Mouse (Mus musculus): ENCODE measurements at regions not wholly inside any gene's neighbourhood (a gene's known extent, or its start where the extent isn't known, plus 50 kb on each side); places are given as distances from the start of the nearest gene placed in this dataset.
A peak's percentile ranks its signal among the peaks of the same experiment; 100 is the strongest.

DNA sequence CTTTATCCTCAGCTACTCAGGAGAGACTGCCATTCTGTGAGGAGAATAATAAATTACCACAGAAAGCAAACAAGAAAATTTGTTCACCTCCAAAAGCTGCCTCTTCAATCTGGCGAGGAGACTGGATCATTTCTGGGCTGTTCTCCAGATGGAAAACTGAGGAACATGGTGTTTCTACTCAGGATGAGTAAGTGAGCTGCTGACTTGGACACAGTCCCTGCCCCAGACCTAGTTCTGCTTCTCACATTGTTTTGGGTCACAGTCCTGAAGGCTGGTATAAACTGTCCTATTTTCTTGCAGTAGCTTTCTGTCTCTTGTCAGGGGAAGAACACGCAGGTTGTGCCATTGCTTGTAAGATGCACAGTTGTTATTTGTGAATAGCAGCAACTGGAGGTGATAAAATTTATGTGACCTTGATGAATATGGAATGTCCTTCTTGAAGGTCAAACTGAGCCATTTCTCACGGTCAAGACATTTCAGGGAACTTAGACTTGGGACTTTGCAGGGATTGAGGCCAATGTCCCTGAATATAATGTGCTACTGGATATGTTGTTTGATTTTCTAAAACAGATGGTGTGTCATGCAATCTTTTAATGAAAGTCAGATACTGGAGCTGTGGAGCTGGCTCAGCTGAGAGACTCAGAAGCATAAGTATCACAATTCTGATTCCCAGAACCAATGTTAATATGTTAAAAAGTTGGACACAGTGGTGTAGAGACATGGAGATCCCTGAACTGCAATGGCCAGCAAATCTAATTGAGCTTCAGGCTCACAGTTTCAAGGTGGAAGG, 102.2 kb downstream of the Edn1 start:
- Histone ChIP-seq H3K9ac (no peak overlapping the region), H3K27ac (replicated peaks) (no peak overlapping the region), H3K27me3 (replicated peaks) (no peaks in the 10 kb centered on the region), H3K36me3 (no peaks in the 10 kb centered on the region), H3K9me3 (no peaks in the 10 kb centered on the region), H3K4me3 (no peak overlapping the region), H3K4me1 (no peaks in the 10 kb centered on the region), H3K4me2 (no peak overlapping the region)
- ATAC-seq (ENCODE audit: extremely low read depth, insufficient number of reproducible peaks, low FRiP score, low TSS enrichment) = no peak
- WGBS = 74% methylated on average over 3 of the region's 3 CpGs

- Histone ChIP-seq H3K27ac (replicated peaks) (no peak overlapping the region), H3K4me1 (no peaks in the 10 kb centered on the region), H3K9me3 (no peaks in the 10 kb centered on the region), H3K36me3 (no peaks in the 10 kb centered on the region), H3K4me2 (no peak overlapping the region), H3K27me3 (replicated peaks) (no peaks in the 10 kb centered on the region), H3K9ac (no peak overlapping the region), H3K4me3 (no peak overlapping the region)
- 83% methylated on average over 1 of the region's 1 CpGs for WGBS
- ATAC-seq (ENCODE audit: extremely low read depth, insufficient number of reproducible peaks, low FRiP score, low TSS enrichment) = no peak
These were observed 111.5 kb downstream of the Edn1 start for GRCm38 (mm10) chr13:42412652-42413282.

- WGBS = 0% methylated on average over 1 of the region's 1 CpGs
- H3K36me3 ChIP-seq = no peaks in the 10 kb centered on the region
- no peak overlapping the region for H3K4me2 ChIP-seq
- H3K9ac ChIP-seq = no peak overlapping the region
- no peaks in the 10 kb centered on the region for H3K27me3 ChIP-seq (replicated peaks)
- no peaks in the 10 kb centered on the region for H3K9me3 ChIP-seq
- no peak overlapping the region for H3K27ac ChIP-seq (replicated peaks)
- no peak for ATAC-seq (ENCODE audit: extremely low read depth, insufficient number of reproducible peaks, low FRiP score, low TSS enrichment)
- no peaks in the 10 kb centered on the region for H3K4me1 ChIP-seq
- no peak overlapping the region for H3K4me3 ChIP-seq
These were observed 145.6 kb downstream of the Edn1 start for GRCm38 (mm10) chr13:42446921-42447320.

- Histone ChIP-seq H3K9me3 (no peaks in the 10 kb centered on the region), H3K4me2 (no peak overlapping the region), H3K36me3 (no peaks in the 10 kb centered on the region), H3K4me3 (no peak overlapping the region), H3K4me1 (no peaks in the 10 kb centered on the region), H3K9ac (no peak overlapping the region), H3K27ac (replicated peaks) (no peak overlapping the region), H3K27me3 (replicated peaks) (no peaks in the 10 kb centered on the region)
- 74% methylated on average over 5 of the region's 5 CpGs for WGBS
- ATAC-seq (ENCODE audit: extremely low read depth, insufficient number of reproducible peaks, low FRiP score, low TSS enrichment) = no peak
These were observed 152.4 kb downstream of the Edn1 start for GRCm38 (mm10) chr13:42453665-42454064.

DNA sequence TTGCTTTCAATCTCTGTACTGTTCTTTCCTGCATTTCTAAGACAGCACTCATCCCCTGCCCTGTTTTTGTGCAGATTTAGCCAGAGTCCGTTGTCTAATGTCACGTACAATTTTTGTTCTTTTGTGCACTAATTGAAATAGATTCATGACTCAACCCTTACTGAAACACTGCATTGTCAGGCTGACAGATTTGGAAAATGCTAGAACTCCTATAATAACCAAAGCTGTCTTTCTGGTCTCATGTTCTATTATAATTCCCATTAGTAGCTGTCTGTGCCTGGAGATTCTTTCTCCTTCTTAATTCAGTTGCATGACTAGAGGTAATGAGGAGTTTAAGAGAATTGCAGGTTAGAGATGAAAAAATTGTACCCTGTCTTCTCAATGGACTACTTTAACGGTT, 158.6 kb downstream of the Edn1 start:
- Histone ChIP-seq H3K4me2 (no peak overlapping the region), H3K27me3 (replicated peaks) (no peaks in the 10 kb centered on the region), H3K27ac (replicated peaks) (no peak overlapping the region), H3K9ac (no peak overlapping the region), H3K4me3 (no peak overlapping the region), H3K9me3 (no peaks in the 10 kb centered on the region), H3K4me1 (no peaks in the 10 kb centered on the region), H3K36me3 (no peaks in the 10 kb centered on the region)
- ATAC-seq (ENCODE audit: extremely low read depth, insufficient number of reproducible peaks, low FRiP score, low TSS enrichment) = no peak
- WGBS = 70% methylated on average over 3 of the region's 3 CpGs

- Histone ChIP-seq H3K27ac (replicated peaks) (no peak overlapping the region), H3K27me3 (replicated peaks) (no peaks in the 10 kb centered on the region), H3K9me3 (no peaks in the 10 kb centered on the region), H3K4me2 (no peak overlapping the region), H3K4me1 (no peaks in the 10 kb centered on the region), H3K9ac (no peak overlapping the region), H3K4me3 (no peak overlapping the region), H3K36me3 (no peaks in the 10 kb centered on the region)
- WGBS = 71% methylated on average over 3 of the region's 3 CpGs
- ATAC-seq (ENCODE audit: extremely low read depth, insufficient number of reproducible peaks, low FRiP score, low TSS enrichment) = no peak
These were observed 177.5 kb downstream of the Edn1 start for GRCm38 (mm10) chr13:42478825-42479224.

GRCm38 (mm10) chr13:42490956-42491680, 189.3 kb upstream of the Phactr1 start:
- Histone ChIP-seq H3K4me1 (peaks cover 10% of the 10 kb centered on the region), H3K9ac (no peak overlapping the region), H3K27ac (replicated peaks) (no peak overlapping the region), H3K27me3 (replicated peaks) (no peaks in the 10 kb centered on the region), H3K36me3 (no peaks in the 10 kb centered on the region), H3K4me2 (no peak overlapping the region), H3K4me3 (no peak overlapping the region), H3K9me3 (no peaks in the 10 kb centered on the region)
- ATAC-seq (ENCODE audit: extremely low read depth, insufficient number of reproducible peaks, low FRiP score, low TSS enrichment) = no peak
- WGBS = 63% methylated on average over 4 of the region's 4 CpGs

GRCm38 (mm10) chr13:42494371-42494770, 186.1 kb upstream of the Phactr1 start:
- Histone ChIP-seq H3K27ac (replicated peaks) (0 out of 2 replicates have a peak overlapping the region, but pooled peaks have one; percentile 28), H3K36me3 (no peaks in the 10 kb centered on the region), H3K4me1 (peaks cover 10% of the 10 kb centered on the region), H3K9me3 (no peaks in the 10 kb centered on the region), H3K4me2 (no peak overlapping the region), H3K27me3 (replicated peaks) (no peaks in the 10 kb centered on the region), H3K4me3 (no peak overlapping the region), H3K9ac (no peak overlapping the region)
- 70% methylated on average over 5 of the region's 5 CpGs for WGBS
- no peak for ATAC-seq (ENCODE audit: extremely low read depth, insufficient number of reproducible peaks, low FRiP score, low TSS enrichment)

- no peak overlapping the region for H3K4me3 ChIP-seq
These were observed 182.1 kb upstream of the Phactr1 start for GRCm38 (mm10) chr13:42498351-42498750.

GRCm38 (mm10) chr13:42507535-42507934, 172.9 kb upstream of the Phactr1 start:
- H3K27ac ChIP-seq (replicated peaks) = no peak overlapping the region
- H3K4me1 ChIP-seq = no peaks in the 10 kb centered on the region
- H3K9me3 ChIP-seq = no peaks in the 10 kb centered on the region
- ATAC-seq (ENCODE audit: extremely low read depth, insufficient number of reproducible peaks, low FRiP score, low TSS enrichment) = no peak
- H3K36me3 ChIP-seq = no peaks in the 10 kb centered on the region
- no peak overlapping the region for H3K4me3 ChIP-seq
- no peaks in the 10 kb centered on the region for H3K27me3 ChIP-seq (replicated peaks)
- no peak overlapping the region for H3K4me2 ChIP-seq
- H3K9ac ChIP-seq = no peak overlapping the region
- WGBS = 86% methylated on average over 5 of the region's 5 CpGs

More at GRCm38 (mm10) chr13:42498351-42498750, 182.1 kb upstream of the Phactr1 start:
- Histone ChIP-seq H3K27ac (replicated peaks) (no peak overlapping the region), H3K4me1 (peaks cover 22% of the 10 kb centered on the region), H3K9ac (no peak overlapping the region), H3K36me3 (no peaks in the 10 kb centered on the region), H3K9me3 (no peaks in the 10 kb centered on the region), H3K27me3 (replicated peaks) (no peaks in the 10 kb centered on the region), H3K4me2 (no peak overlapping the region)
- WGBS = 67% methylated on average over 4 of the region's 4 CpGs
- no peak for ATAC-seq (ENCODE audit: extremely low read depth, insufficient number of reproducible peaks, low FRiP score, low TSS enrichment)

DNA sequence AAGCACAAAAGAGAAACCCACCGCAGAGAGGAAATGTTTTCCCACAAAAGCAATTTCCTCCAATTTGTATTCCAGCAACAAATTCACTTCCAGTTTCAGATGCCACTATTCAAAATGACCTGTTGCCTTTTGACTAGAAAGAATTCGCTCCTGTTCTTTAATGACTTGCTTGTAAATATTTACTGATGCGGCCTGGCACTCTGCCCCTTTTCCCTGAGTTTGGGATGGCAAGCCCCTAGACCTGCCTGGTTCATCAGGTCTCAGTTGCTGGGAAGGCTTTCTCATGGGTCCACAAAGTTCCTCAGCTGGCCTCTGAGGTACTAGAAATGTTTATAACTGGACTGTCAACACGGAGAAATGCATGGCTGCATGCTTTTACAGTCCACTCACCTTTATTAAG, 161.7 kb upstream of the Phactr1 start:
- H3K36me3 ChIP-seq = no peaks in the 10 kb centered on the region
- no peak overlapping the region for H3K9ac ChIP-seq
- H3K27ac ChIP-seq (replicated peaks) = no peak overlapping the region
- no peak overlapping the region for H3K4me3 ChIP-seq
- H3K9me3 ChIP-seq = peaks cover 7% of the 10 kb centered on the region
- no peak overlapping the region for H3K4me2 ChIP-seq
- ATAC-seq (ENCODE audit: extremely low read depth, insufficient number of reproducible peaks, low FRiP score, low TSS enrichment) = no peak
- peaks cover 3% of the 10 kb centered on the region; the same call in 1 of the 2 replicates for H3K4me1 ChIP-seq
- WGBS = 62% methylated on average over 4 of the region's 4 CpGs
- H3K27me3 ChIP-seq (replicated peaks) = no peaks in the 10 kb centered on the region

Data from heart, embryonic 13.5 days (tissue).